Mouse (Mus musculus) cerebellum, postnatal 4 days (tissue): ENCODE data around the gene Lpxn.

Experiments
- DNase-seq, 2 experiments: peaks; one replicate each; pipeline ENCODE4 v3.0.0; 2022; ENCODE audit warnings: low spot score in 2 of 2, mixed read lengths in 1 of 2

Lpxn gene

DNA sequence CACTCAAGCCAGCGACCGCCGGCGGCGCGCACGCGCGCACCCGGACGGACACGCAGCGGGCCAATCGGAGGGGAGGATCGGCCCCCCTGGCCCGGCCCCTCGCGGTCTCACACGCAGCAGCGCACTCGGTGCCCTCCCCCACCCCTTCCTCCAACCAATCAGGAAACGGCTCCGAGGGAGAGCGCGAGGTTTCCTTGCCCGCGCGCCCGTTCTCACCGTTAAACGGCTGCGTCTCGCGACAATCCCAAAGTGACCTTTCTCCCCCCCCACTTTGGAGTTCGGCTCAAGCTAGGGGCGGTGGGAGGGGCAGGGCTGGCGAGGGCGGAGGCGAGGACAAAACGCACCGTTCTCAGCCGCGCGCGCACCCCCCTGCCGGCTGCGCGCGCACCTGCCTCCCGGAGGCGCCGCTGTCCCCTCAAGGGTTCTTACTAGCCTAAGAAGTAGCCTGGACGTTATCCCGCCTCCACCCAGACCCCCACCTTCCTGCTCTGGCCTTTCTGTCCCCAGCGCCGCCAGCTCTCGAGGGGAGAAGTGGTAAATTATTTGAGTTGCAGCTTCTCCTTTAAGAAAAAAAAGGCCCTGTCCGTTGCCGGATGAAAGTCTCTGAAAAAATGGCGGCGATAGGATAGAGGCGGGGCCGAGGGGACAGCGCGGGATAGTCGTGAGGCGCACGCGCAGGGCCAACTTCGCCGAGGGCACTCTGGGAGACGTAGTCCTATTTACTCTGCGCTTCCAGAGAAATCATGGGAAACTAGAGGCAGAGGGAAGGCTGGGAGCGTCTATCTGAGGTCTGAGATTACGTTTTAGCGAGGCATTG, at the start of gene Lpxn, which contains the start of gene Zfp91:
TSS of gene Lpxn (plus strand) at position 683 of the 817 bp plus-strand sequence.
TSS of gene Zfp91 (minus strand) at position 616 of the 817 bp plus-strand sequence.
- DNase-seq: peak; percentile 90 to 97

DNA sequence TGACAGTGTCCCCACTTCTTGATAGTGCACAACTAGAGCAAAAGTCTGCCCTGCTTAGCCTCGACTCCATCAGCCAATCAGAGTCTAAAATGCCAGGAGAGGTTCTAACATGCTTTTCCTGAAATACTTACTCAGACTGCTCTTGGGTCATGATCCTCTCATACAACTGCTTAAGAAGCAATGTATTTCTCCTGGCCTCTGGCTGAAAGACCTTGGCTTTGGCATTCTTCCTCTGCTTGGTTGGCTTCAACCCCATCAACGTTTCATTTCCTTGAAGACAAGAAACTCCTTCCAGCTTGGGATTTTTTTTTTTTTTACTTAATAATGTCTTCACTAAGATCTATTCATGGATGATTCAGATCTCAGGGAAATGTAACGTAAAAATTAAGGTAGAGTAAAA, 39.7 kb upstream of the Lpxn start:
- DNase-seq: no peak

DNA sequence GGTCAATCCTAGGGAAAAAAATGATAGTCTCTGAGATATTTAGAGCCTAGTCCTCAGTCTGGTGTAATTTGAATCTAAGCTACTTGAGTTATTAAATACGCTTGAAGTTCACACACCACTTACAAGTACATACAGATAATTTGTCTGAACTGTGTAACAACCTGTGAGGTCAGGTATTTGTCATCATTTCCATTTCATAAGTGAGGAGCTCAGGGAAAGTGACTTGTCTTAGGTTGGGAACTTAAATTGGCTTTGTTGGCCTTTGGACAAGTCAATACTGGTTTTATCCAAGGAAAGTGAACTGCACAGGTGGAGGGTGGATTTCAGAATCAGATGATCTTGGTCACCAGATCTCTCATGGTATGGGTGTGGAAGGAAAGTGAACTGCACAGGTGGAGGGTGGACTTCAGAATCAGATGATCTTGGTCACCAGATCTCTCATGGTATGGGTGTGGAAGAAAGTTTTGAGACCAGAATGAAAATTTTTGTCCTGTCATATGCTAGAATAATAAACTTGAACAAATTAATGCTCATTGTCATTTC, 37.0 kb upstream of the Lpxn start:
- DNase-seq: no peak

DNA sequence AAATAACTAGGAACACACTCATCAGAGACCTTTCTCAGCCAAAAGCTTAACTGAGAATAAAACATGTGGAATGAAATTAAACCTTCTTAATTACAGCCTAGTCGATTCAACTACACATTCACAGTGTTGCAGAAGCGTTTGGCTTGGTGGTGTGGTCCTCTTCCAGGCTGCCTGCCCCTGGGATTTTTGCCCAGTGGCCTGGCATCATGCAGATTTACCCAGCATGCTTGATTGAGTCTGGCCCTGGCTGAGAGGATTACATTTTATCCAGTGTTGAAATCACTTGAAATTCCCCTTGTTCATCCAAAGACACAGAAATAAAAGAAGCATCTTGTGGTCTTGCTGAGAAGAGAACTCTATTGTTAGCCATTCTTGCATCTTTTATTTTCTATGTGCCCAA, 36.3 kb upstream of the Lpxn start:
- peak in 1 of 2 experiments; percentile 65 for DNase-seq

DNA sequence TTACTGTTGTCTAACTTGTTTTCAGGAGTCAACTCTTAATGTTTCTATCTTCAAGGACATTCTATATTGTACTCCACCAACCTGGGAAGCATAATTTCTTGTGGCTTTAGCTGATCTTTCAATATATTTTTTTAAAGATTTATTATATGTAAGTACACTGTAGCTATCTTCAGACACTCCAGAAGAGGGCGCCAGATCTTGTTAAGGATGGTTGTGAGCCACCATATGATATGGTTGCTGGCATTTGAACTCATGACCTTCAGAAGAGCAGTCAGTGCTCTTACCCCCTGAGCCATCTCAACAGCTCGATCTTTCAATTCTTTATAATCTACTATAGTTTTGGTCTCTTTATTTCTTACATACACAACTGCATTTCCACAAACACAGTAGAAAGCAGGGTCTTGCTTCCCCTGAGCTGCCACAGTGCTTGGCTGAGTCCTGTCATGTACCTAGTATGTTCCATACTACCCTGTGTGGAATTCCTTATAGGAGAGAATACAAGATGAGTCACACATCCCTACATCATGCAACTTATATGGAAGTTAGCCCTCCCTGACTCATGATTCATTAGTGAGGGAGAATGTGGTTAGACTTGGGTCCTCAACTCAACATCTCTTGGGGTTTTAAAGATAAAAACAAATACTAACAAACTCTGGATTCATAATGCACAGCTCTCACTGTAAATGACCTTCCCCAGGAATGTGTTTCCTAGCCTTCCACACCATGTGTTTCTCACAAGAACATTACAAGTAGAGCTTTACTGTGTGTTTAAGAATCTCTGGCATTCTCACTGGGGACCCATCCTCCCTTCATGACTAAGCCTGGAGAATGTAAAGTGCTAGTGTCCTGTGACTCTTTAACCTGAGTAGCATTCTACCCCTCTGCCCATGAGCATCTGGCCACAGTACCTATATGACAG, 33.5 kb upstream of the Lpxn start:
- no peak for DNase-seq

DNA sequence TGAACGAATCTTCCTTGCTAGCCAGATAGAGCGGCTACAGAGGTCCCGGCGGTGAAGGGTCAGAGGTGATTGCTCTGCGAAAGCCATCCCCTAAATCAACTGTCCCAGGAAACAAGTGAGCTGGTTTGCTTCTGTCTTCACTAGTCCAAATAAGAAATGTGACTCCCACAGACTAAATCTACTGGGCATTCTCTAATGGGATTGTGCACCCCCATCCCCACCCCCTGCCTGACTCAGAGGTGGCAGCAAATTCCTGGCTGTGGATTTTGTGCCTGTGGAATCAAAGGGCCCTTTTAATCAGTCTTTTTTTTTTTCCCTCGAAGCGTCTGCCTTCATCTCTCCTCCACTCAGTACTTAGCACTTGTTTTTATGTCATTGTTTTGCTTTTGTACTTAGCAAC, 30.7 kb upstream of the Lpxn start, which contains the start of gene Cntf:
TSS of gene Cntf (minus strand) at position 325 of the 400 bp plus-strand sequence.
- DNase-seq: no peak

DNA sequence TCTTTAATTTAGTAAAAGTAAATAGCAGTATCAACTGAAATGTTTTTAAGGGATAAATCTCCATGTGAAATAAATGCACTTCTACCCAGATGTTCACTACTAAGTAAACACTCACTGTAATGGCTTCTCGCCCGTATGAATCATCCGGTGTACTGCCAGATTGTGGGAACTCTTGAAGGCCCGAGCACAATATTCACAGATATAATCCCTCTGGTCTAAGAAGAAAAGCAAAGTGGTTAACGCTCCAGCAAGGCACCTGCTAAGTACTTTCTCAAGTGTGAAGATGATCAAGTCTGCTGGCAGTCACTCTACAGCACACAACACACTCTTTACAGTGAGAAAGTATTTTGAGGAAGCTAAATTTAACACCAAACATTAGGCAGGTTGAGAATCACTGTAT, 25.1 kb upstream of the Lpxn start:
- DNase-seq: no peak

DNA sequence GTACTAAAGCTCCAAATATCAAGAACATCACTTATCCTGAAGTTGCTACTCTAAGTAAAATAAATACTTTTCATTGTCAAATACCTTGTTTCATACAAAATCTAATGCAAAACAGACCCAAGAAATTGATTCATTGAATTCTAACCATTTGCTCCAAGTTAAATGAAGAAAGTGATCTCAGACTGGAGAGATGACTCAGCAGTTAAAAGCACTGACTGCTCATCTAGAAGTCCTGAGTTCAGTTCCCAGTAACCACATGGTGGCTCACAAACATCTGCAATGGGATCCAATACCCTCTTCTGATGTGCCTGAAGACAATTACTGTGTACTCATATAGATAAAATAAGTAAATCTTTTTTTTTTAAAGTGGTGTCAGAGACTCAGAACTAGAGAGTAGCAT, 15.6 kb upstream of the Lpxn start:
- no peak for DNase-seq

DNA sequence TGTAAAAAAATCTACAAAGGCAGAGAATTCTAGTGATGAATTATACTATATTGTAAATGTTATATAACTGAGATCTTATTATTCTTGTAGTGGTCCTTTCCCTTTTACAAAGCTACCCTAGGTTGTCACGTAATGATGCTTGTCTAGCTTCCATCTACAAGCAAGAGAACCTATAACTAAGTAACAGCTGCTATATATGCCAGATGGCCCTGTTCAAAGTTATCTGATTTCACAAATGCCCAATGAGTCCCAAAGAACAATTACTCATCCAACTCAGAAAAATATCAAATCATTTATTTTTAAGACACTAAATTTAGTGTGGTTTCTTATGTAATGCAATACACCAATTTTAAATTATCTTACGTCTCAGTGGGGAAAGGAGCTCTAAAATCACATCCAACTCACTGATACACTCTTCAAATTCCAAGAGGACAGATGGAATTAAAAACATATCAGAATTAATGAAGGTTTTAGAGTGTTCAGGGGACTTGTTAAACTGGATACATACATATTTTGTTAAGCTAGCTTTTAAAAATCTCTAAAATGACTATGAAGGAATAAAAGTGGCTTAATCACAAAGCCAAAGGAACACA, 9.1 kb upstream of the Lpxn start:
- DNase-seq: no peak

DNA sequence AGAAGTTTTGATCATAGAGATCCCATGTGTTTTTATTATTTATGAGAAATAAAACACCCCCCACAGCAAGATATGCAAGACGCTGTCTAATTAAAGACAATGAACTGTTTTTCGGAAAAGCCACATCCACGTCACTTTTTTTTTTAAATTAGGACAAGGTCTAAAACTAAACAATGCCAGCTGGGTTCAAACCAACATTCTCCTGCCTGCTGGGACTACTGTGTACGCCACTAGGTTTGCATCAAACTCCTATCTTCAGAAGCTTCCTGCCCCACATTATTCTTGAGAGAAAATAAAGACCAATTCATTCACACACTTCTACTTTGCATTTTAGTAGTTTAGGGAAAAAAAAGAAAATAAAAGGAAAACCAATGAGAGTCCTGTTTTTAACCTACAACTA, 8.3 kb upstream of the Lpxn start:
- no peak for DNase-seq

DNA sequence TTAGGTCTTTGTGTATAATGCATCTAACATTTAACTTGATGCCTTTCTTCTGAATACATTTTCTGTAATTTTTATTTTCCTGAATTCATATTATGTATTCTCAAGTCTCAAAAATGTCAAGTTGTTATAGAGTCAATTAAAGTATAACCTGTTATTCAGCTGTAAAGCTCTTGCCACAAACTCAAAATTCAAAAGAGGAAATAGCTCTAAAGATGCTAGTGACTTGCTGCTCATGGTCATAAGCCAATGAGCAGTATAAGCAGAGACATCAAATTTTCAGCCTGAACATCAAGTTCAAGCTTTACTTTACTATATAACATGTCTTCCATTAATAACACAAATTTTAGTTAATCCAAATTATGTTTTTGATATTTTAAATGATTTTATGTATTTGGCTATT, 3.6 kb upstream of the Lpxn start:
- DNase-seq: no peak

DNA sequence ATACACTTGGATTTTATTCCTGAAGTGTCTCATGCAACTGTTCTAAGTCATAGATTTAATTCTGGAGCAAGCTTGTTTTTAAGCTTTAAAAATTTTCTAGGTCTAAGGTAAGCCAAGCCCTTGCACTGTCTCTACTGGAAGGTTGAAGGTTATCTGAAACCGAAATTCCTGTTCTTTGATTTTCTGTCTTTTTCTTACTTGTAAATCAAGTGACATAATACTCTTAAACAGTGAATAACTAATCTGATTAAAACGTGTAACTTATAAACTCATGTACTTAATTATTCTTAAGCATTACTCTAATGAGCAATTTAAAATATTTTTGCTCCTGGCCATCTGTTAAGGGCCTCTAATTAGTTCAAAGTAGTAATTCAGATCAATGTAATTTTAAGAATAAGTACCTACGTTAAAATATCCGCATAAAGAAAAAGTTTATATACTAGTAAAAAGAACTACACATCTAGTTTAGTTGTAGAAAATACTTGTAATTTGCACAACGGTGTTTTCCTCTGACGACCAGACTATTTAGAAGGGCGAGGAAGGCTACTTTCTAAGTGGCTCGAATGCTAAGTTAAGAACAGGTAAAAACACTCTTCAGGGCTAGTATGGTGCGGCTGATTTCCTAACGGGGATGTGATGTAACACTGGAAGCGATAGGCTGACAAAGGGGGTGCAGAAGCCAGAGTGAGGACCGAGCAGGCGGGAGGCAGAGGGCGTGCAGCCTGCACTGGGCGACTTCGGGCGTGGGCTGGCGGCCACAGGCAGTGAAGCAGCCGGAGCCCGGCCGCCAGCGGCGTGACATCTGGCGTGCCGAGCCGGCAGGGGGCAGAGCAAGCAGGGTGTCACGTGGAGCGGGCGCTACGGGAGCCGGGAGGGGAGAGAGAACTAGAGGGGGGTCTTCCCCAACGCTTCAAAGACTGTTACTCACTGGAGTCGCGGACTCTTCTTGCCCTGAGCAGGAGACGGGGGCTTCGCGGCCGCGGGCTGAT, 1.6 kb upstream of the Lpxn start:
- DNase-seq: peak; percentile 87 to 88

DNA sequence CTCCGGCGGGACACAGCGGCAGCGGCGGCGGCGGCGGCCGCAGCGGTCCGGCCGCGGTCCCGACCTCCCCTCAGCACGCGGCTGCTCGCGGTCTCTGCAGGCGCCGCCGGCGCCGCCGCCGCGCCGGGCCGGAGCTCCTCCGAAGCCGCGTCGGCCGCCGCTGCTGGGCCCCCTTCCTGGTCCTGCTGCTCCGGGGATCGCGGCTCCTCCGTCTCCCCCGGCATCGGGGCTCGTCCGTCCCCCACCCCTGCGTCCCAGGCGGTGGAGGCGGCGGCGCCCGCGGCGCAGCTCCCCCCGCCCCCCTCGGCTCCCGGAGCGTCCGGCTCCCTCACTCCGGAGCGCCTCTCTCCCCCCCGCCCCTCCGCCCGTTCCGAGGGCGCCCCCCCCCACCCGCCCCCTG, 883 bp upstream of the Lpxn start:
- DNase-seq: no peak

DNA sequence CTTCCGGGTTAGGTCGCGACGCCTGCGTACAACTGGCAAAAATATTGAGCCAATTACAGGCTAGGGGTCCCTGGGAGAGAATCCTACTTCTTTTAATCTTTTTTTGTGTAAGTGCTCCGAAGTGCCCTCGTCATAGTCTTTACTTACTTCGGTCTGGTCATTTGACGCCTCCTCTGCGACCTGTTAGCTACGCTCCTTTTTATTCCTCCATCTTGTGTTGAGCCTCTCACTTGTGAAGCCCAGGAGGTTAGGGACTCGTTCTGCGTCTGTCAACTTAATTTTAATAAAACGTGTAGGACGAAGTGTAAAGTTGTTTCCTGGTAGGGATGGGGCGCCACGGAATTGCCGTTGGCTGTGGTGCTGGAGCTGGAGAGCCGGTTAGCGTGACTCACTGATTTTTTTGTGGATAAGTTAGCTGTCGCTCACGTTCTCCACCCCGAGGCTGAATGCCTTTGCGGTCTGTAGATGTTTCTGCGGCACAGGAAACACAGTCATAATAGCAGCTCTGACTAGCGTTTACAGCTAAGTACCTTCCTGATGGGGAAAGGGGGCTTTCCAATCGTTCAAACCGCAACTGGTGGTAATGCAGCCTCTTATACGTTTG, 437 bp downstream of the Lpxn start:
- DNase-seq: peak in 1 of 2 experiments; percentile 28

DNA sequence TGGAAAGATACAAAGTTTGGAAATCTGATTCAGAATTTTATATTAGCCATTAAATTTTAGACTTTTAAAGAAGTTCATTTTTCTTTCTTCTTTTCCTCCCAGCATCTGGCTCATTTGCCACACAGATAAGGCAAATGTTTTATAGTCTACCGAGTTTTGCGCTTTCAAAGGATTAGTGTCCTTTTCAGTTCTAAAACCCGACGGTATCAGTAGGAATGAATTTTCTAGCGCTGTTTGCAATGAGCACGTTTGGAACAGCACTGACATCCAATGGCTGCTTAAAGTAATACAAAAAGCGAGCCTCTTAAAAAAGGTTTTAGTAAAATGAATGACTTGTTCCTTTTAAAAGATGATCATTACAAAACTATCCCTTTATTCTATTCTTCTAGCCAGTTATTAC, 1.1 kb downstream of the Lpxn start:
- DNase-seq: peak in 1 of 2 experiments; percentile 8

DNA sequence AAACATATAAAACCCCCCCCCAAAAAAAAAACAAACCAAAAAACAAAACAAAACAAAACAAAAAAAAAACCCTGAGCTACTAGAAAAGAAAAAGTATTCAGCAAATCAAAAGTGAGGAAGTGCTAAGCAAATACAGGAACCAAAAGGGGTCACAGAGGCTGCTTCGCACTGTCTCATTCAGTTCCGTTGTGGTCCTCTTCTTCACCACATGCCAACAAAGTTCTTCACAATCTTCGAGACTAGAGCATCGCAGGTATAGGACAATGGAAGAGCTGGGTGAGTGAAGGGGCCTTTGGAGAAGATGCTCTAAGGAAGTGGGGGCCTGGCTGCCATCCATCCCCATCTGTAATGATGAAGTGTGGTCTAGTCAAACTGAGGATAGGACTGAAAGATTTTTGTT, 2.4 kb downstream of the Lpxn start:
- DNase-seq: no peak

DNA sequence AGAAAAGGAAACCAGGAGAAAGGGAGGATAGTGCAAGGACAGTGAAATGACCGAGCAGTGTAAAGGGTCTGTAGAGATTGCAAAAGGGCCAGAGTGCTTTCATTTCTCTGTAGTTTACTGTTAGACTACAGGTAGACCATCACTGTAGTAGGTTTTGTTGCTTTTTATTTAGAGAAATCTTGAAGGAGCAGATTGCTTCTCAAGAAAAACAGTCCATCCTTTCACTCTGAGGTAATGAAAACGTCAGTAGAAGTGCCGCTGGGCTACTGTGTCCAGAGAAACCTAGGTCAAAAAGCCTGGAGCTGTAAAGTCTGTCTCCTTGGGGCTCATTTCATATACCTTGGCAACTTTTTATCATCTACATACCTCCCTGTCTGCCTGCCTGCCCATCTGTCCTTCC, 3.1 kb downstream of the Lpxn start:
- DNase-seq: no peak

DNA sequence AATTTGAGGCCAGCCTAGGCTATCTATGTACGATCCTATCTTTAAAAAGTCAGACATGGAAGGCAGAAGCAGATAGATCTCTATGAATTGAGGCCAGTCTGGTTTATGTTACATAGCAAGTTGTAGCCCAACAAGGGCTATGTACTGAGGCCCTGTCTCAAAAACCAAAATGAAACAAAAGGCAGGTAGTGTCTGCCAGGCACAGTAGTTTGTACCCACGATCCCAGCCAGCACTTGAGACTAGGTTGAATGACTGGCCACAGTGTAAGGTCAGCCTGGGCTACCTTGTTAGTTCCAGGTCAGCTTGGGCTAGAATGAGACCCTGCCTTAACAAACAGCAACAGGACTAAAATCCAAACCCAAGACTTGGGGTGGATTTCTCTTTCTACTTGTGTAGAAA, 4.6 kb downstream of the Lpxn start:
- no peak for DNase-seq

DNA sequence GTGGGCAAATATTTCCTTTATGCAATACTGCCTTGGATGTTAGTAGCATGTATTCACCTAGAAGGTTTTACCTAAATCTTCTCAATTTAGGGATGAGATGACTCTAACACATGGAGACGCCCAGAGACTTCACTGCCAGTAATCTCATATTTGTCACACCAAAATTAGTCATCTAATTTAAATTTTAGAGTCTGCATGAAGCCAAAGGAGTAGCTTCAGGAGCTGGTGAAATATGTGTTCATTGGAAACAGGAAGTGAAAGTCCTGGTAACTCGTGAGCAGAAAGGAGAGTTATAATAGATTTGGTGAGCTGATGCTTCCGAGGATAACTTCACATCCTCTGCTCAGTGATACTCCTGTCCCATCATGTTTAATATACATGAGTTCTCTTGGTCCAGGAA, 5.1 kb downstream of the Lpxn start:
- DNase-seq: no peak

DNA sequence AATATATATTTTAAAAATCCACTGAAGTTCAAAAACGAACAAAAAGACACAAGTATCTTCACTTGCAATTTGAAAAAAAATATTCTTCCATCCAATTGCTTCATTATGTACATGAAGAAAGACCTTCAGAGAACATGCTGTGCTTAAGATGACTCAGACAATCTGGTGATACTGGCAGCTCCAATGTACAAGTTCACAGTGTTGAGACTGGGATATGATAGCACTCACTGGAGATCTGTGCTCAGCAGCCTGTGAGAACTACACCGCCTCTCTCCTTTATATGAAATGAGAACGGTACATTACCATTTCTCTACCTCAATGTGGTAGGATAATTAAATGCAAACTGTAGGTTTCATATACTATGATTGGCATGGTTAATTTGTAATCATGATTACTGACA, 6.8 kb downstream of the Lpxn start:
- DNase-seq: no peak
